Mouse (Mus musculus) MEL (cell line): ENCODE measurements at regions not wholly inside any gene's neighbourhood (a gene's known extent, or its start where the extent isn't known, plus 50 kb on each side); places are given as distances from the start of the nearest gene placed in this dataset.
"Not testable (repeated sequence)": the region's sequence is repeated elsewhere in the genome, so short reads cannot be mapped to it uniquely, and the experiment has no call there.

Experiments used
- DNase-seq: peaks from one replicate; pipeline ENCODE4 v3.0.0; 2011; ENCODE audit warnings: low read depth, low spot score
- H3K27ac ChIP-seq: 2 replicates; pipeline ENCODE4 v1.5.1; 2012; ENCODE audit warnings: low read depth, mild to moderate bottlenecking, control low read depth, low read length, moderate library complexity; ENCODE audit not compliant: control insufficient read depth
- H3K27me3 ChIP-seq, 2 experiments: fragments of 150-350 bp in 1 of 2; sonication (generic) in 1 of 2; 2 replicates each; pipeline ENCODE4 v1.6.1; 2012; ENCODE audit warnings: low read length in 2 of 2, mild to moderate bottlenecking in 2 of 2, improper control_type of control experiment in 1 of 2, moderate library complexity in 1 of 2; ENCODE audit not compliant: insufficient read depth in 2 of 2, control insufficient read depth in 1 of 2
- H3K36me3 ChIP-seq, 2 experiments: 2 replicates each; pipeline ENCODE4 v1.6.1; 2012 to 2014; ENCODE audit warnings: low read length in 2 of 2, improper control_type of control experiment in 1 of 2, inconsistent platforms in 1 of 2, mild to moderate bottlenecking in 1 of 2; ENCODE audit not compliant: insufficient read depth in 2 of 2, control insufficient read depth in 1 of 2
- H3K4me1 ChIP-seq, 2 experiments: fragments of 150-350 bp in 1 of 2; sonication (generic) in 1 of 2; 2 replicates each; pipeline ENCODE4 v1.6.1; 2012; ENCODE audit warnings: low read length in 2 of 2, improper control_type of control experiment in 1 of 2, mild to moderate bottlenecking in 1 of 2; ENCODE audit not compliant: insufficient read depth in 2 of 2, control insufficient read depth in 1 of 2
- H3K4me3 ChIP-seq, 2 experiments: fragments of 150-350 bp in 1 of 2; sonication (generic) in 1 of 2; 2 replicates each; pipeline ENCODE4 v1.5.1; 2012; ENCODE audit warnings: low read depth in 2 of 2, low read length in 2 of 2, mild to moderate bottlenecking in 2 of 2, moderate library complexity in 2 of 2, control low read depth in 1 of 2, improper control_type of control experiment in 1 of 2; ENCODE audit not compliant: control insufficient read depth in 1 of 2, insufficient read depth in 1 of 2
- H3K79me2 ChIP-seq: 2 replicates; pipeline ENCODE4 v1.6.1; 2012; ENCODE audit warnings: mild to moderate bottlenecking, low read length, moderate library complexity; ENCODE audit not compliant: control insufficient read depth, poor library complexity, insufficient read depth
- H3K9ac ChIP-seq: 2 replicates; pipeline ENCODE4 v1.6.1; 2012; ENCODE audit warnings: low read depth, mild to moderate bottlenecking, control low read depth, low read length, moderate library complexity; ENCODE audit not compliant: control insufficient read depth, poor library complexity, severe bottlenecking
- H3K9me3 ChIP-seq: fragments of 150-350 bp; sonication (generic); replicated peaks from 2 replicates; pipeline ENCODE4 v1.6.1; 2012; ENCODE audit warnings: mild to moderate bottlenecking, low read length, improper control_type of control experiment, moderate library complexity; ENCODE audit not compliant: insufficient read depth
- CTCF ChIP-seq, 3 experiments: IDR thresholded peaks in 2 of 3; conservative IDR thresholded peaks in 1 of 3; 2 replicates each; pipeline ENCODE4 v1.5.1; 2011 to 2012; ENCODE audit warnings: low read length in 3 of 3, low read depth in 2 of 3, mild to moderate bottlenecking in 2 of 3, improper control_type of control experiment in 1 of 3, inconsistent platforms in 1 of 3, mixed read lengths in 1 of 3, moderate library complexity in 1 of 3; ENCODE audit not compliant: control insufficient read depth in 1 of 3, insufficient read depth in 1 of 3, poor library complexity in 1 of 3, severe bottlenecking in 1 of 3
- E2F4 ChIP-seq: IDR thresholded peaks from 2 replicates; pipeline ENCODE4 v1.6.1; 2011; ENCODE audit warnings: low read depth, low read length, improper control_type of control experiment, borderline replicate concordance
- GABPA ChIP-seq: IDR thresholded peaks from 2 replicates; pipeline ENCODE4 v1.6.1; 2012; ENCODE audit warnings: low read depth, mild to moderate bottlenecking, inconsistent platforms, low read length, improper control_type of control experiment, moderate library complexity
- HCFC1 ChIP-seq: IDR thresholded peaks from 2 replicates; pipeline ENCODE4 v1.6.1; 2012; ENCODE audit warnings: low read depth, mild to moderate bottlenecking, inconsistent platforms, low read length, improper control_type of control experiment, moderate library complexity
- JUND ChIP-seq: IDR thresholded peaks from 2 replicates; pipeline ENCODE4 v1.6.1; 2011; ENCODE audit warnings: low read depth, mild to moderate bottlenecking, improper control_type of control experiment, low read length
- KAT2A ChIP-seq: conservative IDR thresholded peaks from 2 replicates; pipeline ENCODE4 v1.6.1; 2012; ENCODE audit warnings: low read depth, low read length, improper control_type of control experiment, inconsistent platforms
- MAZ ChIP-seq: IDR thresholded peaks from 2 replicates; pipeline ENCODE4 v1.6.1; 2012; ENCODE audit warnings: low read depth, mild to moderate bottlenecking, inconsistent platforms, low read length, improper control_type of control experiment
- MXI1 ChIP-seq: IDR thresholded peaks from 2 replicates; pipeline ENCODE4 v1.6.1; 2011; ENCODE audit warnings: mild to moderate bottlenecking, low read depth, low read length, improper control_type of control experiment
- MYB ChIP-seq: IDR thresholded peaks from 2 replicates; pipeline ENCODE4 v1.6.1; 2011; ENCODE audit warnings: mild to moderate bottlenecking, low read depth, low read length, improper control_type of control experiment
- MYC ChIP-seq: IDR thresholded peaks from 2 replicates; pipeline ENCODE4 v1.6.1; 2011; ENCODE audit warnings: low read depth, mild to moderate bottlenecking, low read length, improper control_type of control experiment, moderate library complexity
- NRF1 ChIP-seq: IDR thresholded peaks from 2 replicates; pipeline ENCODE4 v1.6.1; 2014; ENCODE audit warnings: low read depth, mild to moderate bottlenecking, inconsistent platforms, low read length, improper control_type of control experiment, moderate library complexity; ENCODE audit not compliant: poor library complexity, insufficient read depth, severe bottlenecking
- POLR2A ChIP-seq, 2 experiments: IDR thresholded peaks; 2 replicates each; pipeline ENCODE4 v1.6.1; 2011 to 2012; ENCODE audit warnings: low read length in 2 of 2, mild to moderate bottlenecking in 2 of 2, control low read depth in 1 of 2, improper control_type of control experiment in 1 of 2, low read depth in 1 of 2, moderate library complexity in 1 of 2; ENCODE audit not compliant: control insufficient read depth in 1 of 2, insufficient read depth in 1 of 2, poor library complexity in 1 of 2
- RAD21 ChIP-seq: IDR thresholded peaks from 2 replicates; pipeline ENCODE4 v1.6.1; 2011; ENCODE audit warnings: mild to moderate bottlenecking, low read depth, low read length, improper control_type of control experiment
- SMC3 ChIP-seq: IDR thresholded peaks from 2 replicates; pipeline ENCODE4 v1.6.1; 2011; ENCODE audit warnings: low read depth, low read length, improper control_type of control experiment
- TAL1 ChIP-seq: IDR thresholded peaks from 2 replicates; pipeline ENCODE4 v1.6.1; 2012; ENCODE audit warnings: mild to moderate bottlenecking, inconsistent platforms, low read length, moderate library complexity, mixed read lengths
- UBTF ChIP-seq: IDR thresholded peaks from 2 replicates; pipeline ENCODE4 v1.6.1; 2012; ENCODE audit warnings: low read depth, mild to moderate bottlenecking, inconsistent platforms, low read length, improper control_type of control experiment, moderate library complexity, borderline replicate concordance; ENCODE audit not compliant: insufficient read depth
- USF1 ChIP-seq: IDR thresholded peaks from 2 replicates; pipeline ENCODE4 v1.6.1; 2014; ENCODE audit warnings: low read depth, mild to moderate bottlenecking, inconsistent platforms, low read length, improper control_type of control experiment, moderate library complexity

DNA sequence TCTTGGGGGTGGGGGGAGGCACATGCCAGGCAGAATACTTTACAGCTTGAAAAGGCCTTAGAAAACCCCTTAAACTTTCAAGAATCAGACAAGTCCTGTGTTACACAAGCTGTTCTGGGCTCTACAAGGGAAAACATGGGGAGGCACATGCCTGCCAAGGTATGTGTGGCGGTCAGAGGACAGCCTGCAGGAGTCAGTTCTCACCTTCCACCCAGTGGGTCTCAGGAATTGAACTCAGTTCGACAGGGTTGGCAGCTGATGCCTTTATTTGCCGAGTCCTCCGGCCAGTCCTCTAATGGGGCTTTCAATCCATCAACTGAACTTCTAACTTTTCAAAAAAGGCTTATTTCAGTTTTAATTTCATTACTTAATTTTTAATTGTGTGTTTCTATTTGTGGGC, 129.6 kb upstream of the Mrps10 start:
- no peak for TF ChIP-seq UBTF
- no peak for TF ChIP-seq HCFC1
- TF ChIP-seq NRF1: no peak
- TF ChIP-seq RAD21: no peak
- no peak for TF ChIP-seq USF1
- no peak for TF ChIP-seq MXI1
- TF ChIP-seq MAZ: no peak
- no peak for TF ChIP-seq POLR2A (IDR thresholded peaks at IDR 0.05; ENCODE audit: control insufficient read depth in 1 of 2, insufficient read depth in 1 of 2, low read depth in 1 of 2, low read length in 2 of 2, poor library complexity in 1 of 2)
- TF ChIP-seq KAT2A: no peak
- no peak for TF ChIP-seq JUND
- TF ChIP-seq TAL1: no peak
- no peak for TF ChIP-seq MYC
- no peaks in the 10 kb centered on the region for H3K36me3 ChIP-seq
- H3K27ac ChIP-seq: no peak overlapping the region
- no peaks in the 10 kb centered on the region for H3K4me1 ChIP-seq
- no peaks in the 10 kb centered on the region for H3K9me3 ChIP-seq
- no peak for DNase-seq
- H3K4me3 ChIP-seq: no peak overlapping the region
- no peak overlapping the region for H3K9ac ChIP-seq
- H3K79me2 ChIP-seq: no peaks in the 10 kb centered on the region
- H3K27me3 ChIP-seq: no peaks in the 10 kb centered on the region

DNA sequence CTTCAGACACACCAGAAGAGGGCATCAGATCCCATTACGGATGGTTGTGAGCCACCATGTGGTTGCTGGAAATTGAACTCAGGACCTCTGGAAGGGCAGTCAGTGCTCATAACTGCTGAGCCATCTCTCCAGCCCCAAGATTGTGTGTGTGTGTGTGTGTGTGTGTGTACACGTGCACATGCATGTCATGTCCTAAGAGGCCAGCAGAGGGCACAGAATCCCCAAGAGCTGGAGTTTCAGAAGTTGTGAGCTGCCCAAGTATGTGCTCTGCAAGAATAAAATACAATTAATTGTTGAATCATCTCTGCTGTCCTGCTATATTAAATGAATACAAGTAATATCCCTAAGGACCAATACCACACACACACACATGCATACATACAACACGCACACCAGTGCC, 130.8 kb upstream of the Mrps10 start:
- not testable (repeated sequence) for H3K9me3 ChIP-seq, H3K4me3 ChIP-seq, H3K27ac ChIP-seq, H3K4me1 ChIP-seq, H3K36me3 ChIP-seq, H3K9ac ChIP-seq, H3K79me2 ChIP-seq, H3K27me3 ChIP-seq
- peak; percentile 34 for DNase-seq
- TF ChIP-seq CTCF (IDR thresholded peaks at IDR 0.05 in 2 of 3, conservative IDR thresholded peaks at IDR 0.05 in 1 of 3; ENCODE audit: control insufficient read depth in 1 of 3, insufficient read depth in 1 of 3, low read depth in 2 of 3, low read length in 3 of 3, poor library complexity in 1 of 3, severe bottlenecking in 1 of 3) (peak in 2 of 3 experiments; percentile 22 to 32; a peak in 3 of 6 replicates), SMC3 (peak; percentile 25)

DNA sequence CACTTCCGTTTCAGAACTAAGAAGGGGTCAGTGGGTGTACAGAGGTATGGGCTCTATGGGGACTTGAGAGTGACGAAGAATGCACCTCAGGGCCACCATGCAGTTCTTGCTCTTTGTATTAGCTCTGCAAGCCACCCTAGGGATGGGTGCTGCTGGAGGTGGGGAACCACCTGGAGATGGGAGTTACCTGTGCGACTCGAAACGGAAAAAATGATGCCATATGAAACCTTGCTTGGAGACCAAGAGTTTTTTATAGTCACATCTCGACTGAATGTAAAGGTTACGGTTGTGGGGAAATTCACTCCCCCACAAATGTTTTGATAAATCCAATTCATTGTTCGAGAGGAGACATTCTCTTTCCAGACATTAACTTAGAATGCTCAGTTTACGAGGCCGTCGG, 134.3 kb upstream of the Mrps10 start:
- no peaks in the 10 kb centered on the region for H3K36me3 ChIP-seq
- DNase-seq: no peak
- H3K27ac ChIP-seq: no peak overlapping the region
- TF ChIP-seq RAD21 (no peak), GABPA (no peak), KAT2A (no peak), E2F4 (no peak), MYB (no peak)
- no peaks in the 10 kb centered on the region for H3K4me1 ChIP-seq
- no peaks in the 10 kb centered on the region for H3K27me3 ChIP-seq
- H3K9ac ChIP-seq: no peak overlapping the region
- H3K9me3 ChIP-seq: no peaks in the 10 kb centered on the region
- H3K4me3 ChIP-seq: no peak overlapping the region
- H3K79me2 ChIP-seq: no peaks in the 10 kb centered on the region
